Mouse (Mus musculus) frontal cortex, postnatal 25 days (tissue): Measurements from ENCODE around the gene Ltb4r1.
A peak's percentile ranks its signal among the peaks of the same experiment; 100 is the strongest.

Experiments
- DNase-seq, 2 experiments: peaks; one replicate each; pipeline ENCODE4 v3.0.0; 2022; ENCODE audit warnings: low spot score in 2 of 2

Gene Ltb4r1

GRCm38 (mm10) chr14:55747051-55747847 lies 18.5 kb upstream of the Ltb4r1 start:
- no peak for DNase-seq

- DNase-seq = no peak
Observed at GRCm38 (mm10) chr14:55757566-55757965, 8.2 kb upstream of the Ltb4r1 start.

GRCm38 (mm10) chr14:55758363-55758784 lies 7.4 kb upstream of the Ltb4r1 start, which contains the start of gene Cideb:
Gene Cideb (minus strand): TSS chr14:55758458.
- no peak for DNase-seq

GRCm38 (mm10) chr14:55760156-55760555 lies 5.6 kb upstream of the Ltb4r1 start:
- peak; percentile 85 to 86 for DNase-seq

- no peak for DNase-seq
Observed at GRCm38 (mm10) chr14:55761163-55761562, 4.6 kb upstream of the Ltb4r1 start, which contains the start of gene Ltb4r2. Gene Ltb4r2 (plus strand): TSS chr14:55761428.

GRCm38 (mm10) chr14:55762001-55762821 lies 3.6 kb upstream of the Ltb4r1 start:
- DNase-seq = no peak

GRCm38 (mm10) chr14:55763166-55763565 lies 2.6 kb upstream of the Ltb4r1 start:
- DNase-seq = no peak

GRCm38 (mm10) chr14:55767519-55768414 lies 2.0 kb downstream of the Ltb4r1 start:
- DNase-seq = no peak

- no peak for DNase-seq
Observed at GRCm38 (mm10) chr14:55768555-55768954, 2.8 kb downstream of the Ltb4r1 start.

GRCm38 (mm10) chr14:55769087-55769703 lies 3.4 kb downstream of the Ltb4r1 start:
- DNase-seq = no peak

GRCm38 (mm10) chr14:55776711-55777110 lies 10.9 kb downstream of the Ltb4r1 start:
- DNase-seq = no peak

- DNase-seq = no peak
Observed at GRCm38 (mm10) chr14:55777176-55777575, 11.4 kb downstream of the Ltb4r1 start.

- DNase-seq = no peak
Observed at GRCm38 (mm10) chr14:55777806-55778205, 12.0 kb downstream of the Ltb4r1 start.

- DNase-seq = peak in 1 of 2 experiments; percentile 3
Observed at GRCm38 (mm10) chr14:55778686-55779085, 12.9 kb downstream of the Ltb4r1 start.

GRCm38 (mm10) chr14:55779656-55780055 lies 13.9 kb downstream of the Ltb4r1 start:
- peak in 1 of 2 experiments; percentile 3 for DNase-seq

GRCm38 (mm10) chr14:55780736-55781135 lies 15.0 kb downstream of the Ltb4r1 start:
- no peak for DNase-seq

- DNase-seq = no peak
Observed at GRCm38 (mm10) chr14:55781310-55781709, 15.5 kb downstream of the Ltb4r1 start.

GRCm38 (mm10) chr14:55782361-55782960 lies 16.7 kb downstream of the Ltb4r1 start:
- no peak for DNase-seq

- no peak for DNase-seq
Observed at GRCm38 (mm10) chr14:55783171-55783957, 17.6 kb downstream of the Ltb4r1 start.

- no peak for DNase-seq
Observed at GRCm38 (mm10) chr14:55783958-55784235, 18.1 kb downstream of the Ltb4r1 start, which contains the start of gene Adcy4. Gene Adcy4 (minus strand): TSS chr14:55784095.
